Mouse (Mus musculus) embryonic facial prominence, embryonic 13.5 days (tissue): ENCODE data around the gene Cyp4f18. TPM values are rescaled to one million over a fixed set of nuclear protein-coding genes. Genes with fewer than 3 reads are reported as not detected.
"Not testable (repeated sequence)": the region's sequence is repeated elsewhere in the genome, so short reads cannot be mapped to it uniquely, and the experiment has no call there.

Experiments
- ATAC-seq: fragments of 200-750 bp; cut with Nextera tagmentation; 2 replicates; pipeline ENCODE4 v1.8.0; 2017; ENCODE audit warnings: low read depth; ENCODE audit not compliant: insufficient number of reproducible peaks, insufficient read depth, low FRiP score, low TSS enrichment
- H3K27ac ChIP-seq: fragments of 300-500 bp; sonication (generic); 2 replicates; pipeline ENCODE4 v1.5.1; 2015; ENCODE audit warnings: moderate library complexity, mild to moderate bottlenecking, inconsistent platforms
- H3K27me3 ChIP-seq: fragments of 300-500 bp; sonication (generic); 2 replicates; pipeline ENCODE4 v1.6.1; 2015; ENCODE audit warnings: mild to moderate bottlenecking, inconsistent platforms
- H3K36me3 ChIP-seq: fragments of 300-500 bp; sonication (generic); 2 replicates; pipeline ENCODE4 v1.6.1; 2015; ENCODE audit warnings: mild to moderate bottlenecking, inconsistent platforms
- H3K4me1 ChIP-seq: fragments of 300-500 bp; sonication (generic); 2 replicates; pipeline ENCODE4 v1.6.1; 2015; ENCODE audit warnings: inconsistent platforms
- H3K4me2 ChIP-seq: fragments of 300-500 bp; sonication (generic); 2 replicates; pipeline ENCODE4 v1.6.1; 2015; ENCODE audit warnings: moderate library complexity, mild to moderate bottlenecking, inconsistent platforms
- H3K4me3 ChIP-seq: fragments of 300-500 bp; sonication (generic); 2 replicates; pipeline ENCODE4 v1.5.1; 2015; ENCODE audit warnings: mild to moderate bottlenecking, inconsistent platforms
- H3K9ac ChIP-seq: fragments of 300-500 bp; sonication (generic); 2 replicates; pipeline ENCODE4 v1.6.1; 2015; ENCODE audit warnings: mild to moderate bottlenecking, inconsistent platforms
- H3K9me3 ChIP-seq: fragments of 300-500 bp; sonication (generic); 2 replicates; pipeline ENCODE4 v1.6.1; 2016; ENCODE audit warnings: inconsistent platforms
- WGBS: fragments of 180-500 bp; shearing (Covaris S2); methylation state at CpG from one replicate; pipeline ENCODE4 v1.1.7; 2015; ENCODE audit warnings: mixed read lengths; 5-methylcytosine and 5-hydroxymethylcytosine counted together
- polyA plus RNA-seq: library from polyadenylated mRNA; unstranded; fragments of >200 nt; fragmentation: Nextera tagmentation; extraction: Ambion mirVana; gene quantifications from 2 replicates; pipeline ENCODE4 v1.2.1, GENCODE M21; 2015

Cyp4f18 gene
- 0.34 and 0.56 TPM in 2 replicates for polyA plus RNA-seq

GRCm38 (mm10) chr8:72009473-72009872 is at the start of gene Cyp4f18:
Gene Cyp4f18, minus strand, starts transcription at chr8:72009626.
- no peak for ATAC-seq
- no peaks in the 10 kb centered on the region for H3K36me3 ChIP-seq
- no peaks in the 10 kb centered on the region for H3K27me3 ChIP-seq
- no peak within 1 kb of the TSS for H3K4me3 ChIP-seq
- no peak within 1 kb of the TSS for H3K27ac ChIP-seq
- H3K4me2 ChIP-seq = no peak within 1 kb of the TSS
- H3K9me3 ChIP-seq = no peaks in the 10 kb centered on the region; the same call in 1 of the 2 replicates
- no peaks in the 10 kb centered on the region for H3K4me1 ChIP-seq
- WGBS = 72% methylated on average over 3 of the region's 3 CpGs
- no peak within 1 kb of the TSS for H3K9ac ChIP-seq

GRCm38 (mm10) chr8:72057643-72058042 is 48.2 kb upstream of the Cyp4f18 start:
- H3K4me2 ChIP-seq, H3K9ac ChIP-seq, H3K4me3 ChIP-seq, H3K4me1 ChIP-seq, H3K9me3 ChIP-seq, ATAC-seq, H3K36me3 ChIP-seq, H3K27ac ChIP-seq, H3K27me3 ChIP-seq: not testable (repeated sequence)
- WGBS = 88% methylated on average over 3 of the region's 4 CpGs

DNA sequence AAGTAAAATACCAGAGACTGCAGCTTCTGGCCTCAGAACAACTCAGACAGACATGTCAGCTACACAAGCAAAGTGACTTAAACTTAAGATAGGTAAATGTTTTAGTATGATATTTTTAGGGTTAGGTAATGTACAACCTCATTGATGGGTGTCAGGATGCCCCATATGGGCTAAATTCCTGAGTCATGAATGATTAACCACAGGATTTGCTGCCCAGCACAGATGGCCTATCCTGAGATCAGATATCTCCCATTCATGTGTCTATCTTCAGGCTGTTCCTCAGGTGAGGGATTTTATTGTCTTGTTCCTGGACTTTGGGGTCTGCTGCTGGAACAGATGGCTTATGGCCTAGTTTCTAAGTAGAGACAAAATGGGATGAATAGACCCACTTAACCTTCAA is 45.2 kb upstream of the Cyp4f18 start:
- not testable (repeated sequence) for H3K27me3 ChIP-seq, H3K36me3 ChIP-seq, H3K4me2 ChIP-seq, ATAC-seq, H3K4me1 ChIP-seq, H3K9ac ChIP-seq, H3K27ac ChIP-seq, H3K9me3 ChIP-seq, H3K4me3 ChIP-seq

- H3K4me1 ChIP-seq = no peaks in the 10 kb centered on the region
- no peak for ATAC-seq
- H3K27me3 ChIP-seq = no peaks in the 10 kb centered on the region
- 85% methylated on average over 1 of the region's 1 CpGs for WGBS
- no peak overlapping the region for H3K4me3 ChIP-seq
- H3K9me3 ChIP-seq = no peaks in the 10 kb centered on the region
- no peak overlapping the region for H3K4me2 ChIP-seq
- H3K36me3 ChIP-seq = no peaks in the 10 kb centered on the region
- no peak overlapping the region for H3K9ac ChIP-seq
- H3K27ac ChIP-seq = no peak overlapping the region
Observed at GRCm38 (mm10) chr8:72042493-72042892, 33.1 kb upstream of the Cyp4f18 start.

DNA sequence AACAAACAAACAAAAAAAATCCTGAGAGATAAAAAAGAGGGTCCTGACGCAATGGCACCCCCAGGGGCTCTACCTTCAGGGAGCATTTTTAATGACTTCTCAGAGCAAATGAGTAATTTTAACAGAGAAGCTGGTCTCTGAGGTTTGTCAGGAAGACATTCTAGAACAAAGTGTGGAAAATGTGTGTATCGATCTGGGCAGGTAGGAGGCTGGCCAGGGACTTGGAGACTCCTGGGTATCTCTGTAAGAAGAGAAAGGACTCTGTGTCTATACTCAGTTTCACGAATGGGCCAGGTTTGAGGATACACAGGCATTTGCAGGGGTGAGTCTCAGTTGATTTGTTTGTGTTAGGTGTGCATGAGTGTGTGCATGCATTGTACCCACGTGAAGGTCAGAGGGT is 31.5 kb upstream of the Cyp4f18 start, which contains the start of gene Olfr372:
Olfr372 (plus strand) TSS at position 301 of the 400 bp plus-strand sequence.
- WGBS = 69% methylated on average over 4 of the region's 4 CpGs
- not testable (repeated sequence) for H3K36me3 ChIP-seq

GRCm38 (mm10) chr8:72032926-72033325 is 23.5 kb upstream of the Cyp4f18 start:
- H3K27ac ChIP-seq, H3K4me1 ChIP-seq, H3K4me3 ChIP-seq, H3K4me2 ChIP-seq, ATAC-seq, H3K9ac ChIP-seq, H3K36me3 ChIP-seq, H3K27me3 ChIP-seq, H3K9me3 ChIP-seq: not testable (repeated sequence)
- WGBS = 32% methylated on average over 4 of the region's 4 CpGs

More for the DNA sequence above, 31.5 kb upstream of the Cyp4f18 start, which contains the start of gene Olfr372:
- ATAC-seq, H3K27me3 ChIP-seq, H3K4me1 ChIP-seq, H3K4me3 ChIP-seq, H3K9me3 ChIP-seq, H3K4me2 ChIP-seq, H3K27ac ChIP-seq, H3K9ac ChIP-seq: not testable (repeated sequence)

DNA sequence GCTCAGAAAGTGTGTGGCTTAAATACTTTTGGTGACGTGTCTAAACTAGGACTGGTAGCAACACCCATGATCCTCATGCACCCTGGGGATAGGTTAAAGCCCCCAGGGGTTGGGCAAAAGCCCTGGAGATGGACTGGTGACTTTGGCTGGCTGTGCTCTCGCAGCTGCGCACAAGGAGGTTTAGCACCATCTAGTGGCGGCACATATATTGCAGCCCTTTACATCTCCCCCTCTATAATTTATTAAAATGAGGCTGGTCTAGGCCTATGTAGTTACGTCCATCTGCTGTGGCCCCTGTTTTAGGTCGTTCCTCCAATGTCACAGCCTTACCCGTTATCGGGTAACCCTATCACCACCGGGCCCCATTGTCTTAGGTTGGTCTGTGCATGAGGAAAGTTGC is 15.5 kb upstream of the Cyp4f18 start:
- not testable (repeated sequence) for H3K9ac ChIP-seq, ATAC-seq, H3K9me3 ChIP-seq, H3K36me3 ChIP-seq, H3K4me3 ChIP-seq, H3K27ac ChIP-seq, H3K27me3 ChIP-seq, H3K4me2 ChIP-seq, H3K4me1 ChIP-seq
- WGBS = 11% methylated on average over 5 of the region's 9 CpGs

GRCm38 (mm10) chr8:72019816-72020215 is 10.4 kb upstream of the Cyp4f18 start:
- H3K36me3 ChIP-seq = no peaks in the 10 kb centered on the region
- H3K9ac ChIP-seq = no peak overlapping the region
- no peaks in the 10 kb centered on the region for H3K4me1 ChIP-seq
- H3K4me2 ChIP-seq = no peak overlapping the region
- no peak overlapping the region for H3K4me3 ChIP-seq
- H3K9me3 ChIP-seq = no peaks in the 10 kb centered on the region
- no peaks in the 10 kb centered on the region for H3K27me3 ChIP-seq
- H3K27ac ChIP-seq = no peak overlapping the region
- ATAC-seq = no peak
- WGBS = 62% methylated on average over 2 of the region's 2 CpGs

DNA sequence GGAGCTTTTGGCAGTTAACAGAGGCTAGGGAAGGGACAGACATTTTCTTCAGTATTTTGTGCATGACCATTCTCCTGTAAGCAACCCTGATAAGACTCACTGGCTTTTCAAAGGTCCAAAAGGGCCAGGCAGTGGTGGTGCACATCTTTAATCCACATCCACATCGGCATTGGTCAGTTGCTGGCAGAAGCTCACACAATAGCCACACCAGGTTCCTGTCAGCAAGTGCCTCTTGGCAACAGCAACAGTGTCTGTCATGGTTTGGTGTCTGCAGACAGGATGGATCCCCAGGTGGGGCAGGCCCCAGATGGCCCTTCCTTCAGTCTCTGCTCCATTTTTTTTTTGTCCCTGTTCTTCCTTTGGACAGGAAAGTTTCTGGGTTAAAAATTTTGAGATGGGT is 9.6 kb upstream of the Cyp4f18 start:
- not testable (repeated sequence) for H3K27ac ChIP-seq, H3K4me3 ChIP-seq, H3K36me3 ChIP-seq, H3K9ac ChIP-seq, H3K27me3 ChIP-seq, ATAC-seq, H3K4me1 ChIP-seq, H3K9me3 ChIP-seq, H3K4me2 ChIP-seq
- 86% methylated on average over 1 of the region's 1 CpGs for WGBS

- ATAC-seq = no peak
- no peak overlapping the region for H3K27ac ChIP-seq
- no peaks in the 10 kb centered on the region for H3K36me3 ChIP-seq
- H3K4me2 ChIP-seq = no peak overlapping the region
- H3K9me3 ChIP-seq = no peaks in the 10 kb centered on the region
- H3K4me3 ChIP-seq = no peak overlapping the region
- H3K9ac ChIP-seq = no peak overlapping the region
- no peaks in the 10 kb centered on the region for H3K27me3 ChIP-seq
- H3K4me1 ChIP-seq = no peaks in the 10 kb centered on the region
- WGBS = 79% methylated on average over 2 of the region's 2 CpGs
Observed at GRCm38 (mm10) chr8:72018141-72018540, 8.7 kb upstream of the Cyp4f18 start.

DNA sequence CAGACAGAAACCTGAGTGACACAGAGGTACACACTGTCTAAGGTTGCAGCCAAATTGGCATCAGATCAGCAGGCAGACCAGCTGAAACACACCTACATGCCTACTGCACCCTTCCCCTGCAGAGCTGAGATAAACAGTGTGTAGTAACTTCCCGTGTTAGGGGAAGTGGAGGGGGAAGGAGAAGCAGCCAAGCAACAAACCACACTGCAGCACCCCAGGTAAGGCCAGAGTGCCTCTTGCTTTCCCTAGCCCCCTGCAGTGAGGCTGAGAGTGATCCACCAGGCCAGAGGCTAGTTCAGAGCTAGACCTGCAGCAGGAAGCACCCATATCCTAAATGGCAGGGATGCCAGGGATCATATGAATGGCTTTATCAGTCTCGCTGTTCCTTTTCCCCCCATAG is 7.9 kb upstream of the Cyp4f18 start:
- not testable (repeated sequence) for H3K4me2 ChIP-seq, H3K27ac ChIP-seq, H3K4me3 ChIP-seq, H3K27me3 ChIP-seq, H3K9me3 ChIP-seq, H3K36me3 ChIP-seq, H3K4me1 ChIP-seq, ATAC-seq, H3K9ac ChIP-seq
- WGBS = 70% methylated on average over 2 of the region's 2 CpGs

DNA sequence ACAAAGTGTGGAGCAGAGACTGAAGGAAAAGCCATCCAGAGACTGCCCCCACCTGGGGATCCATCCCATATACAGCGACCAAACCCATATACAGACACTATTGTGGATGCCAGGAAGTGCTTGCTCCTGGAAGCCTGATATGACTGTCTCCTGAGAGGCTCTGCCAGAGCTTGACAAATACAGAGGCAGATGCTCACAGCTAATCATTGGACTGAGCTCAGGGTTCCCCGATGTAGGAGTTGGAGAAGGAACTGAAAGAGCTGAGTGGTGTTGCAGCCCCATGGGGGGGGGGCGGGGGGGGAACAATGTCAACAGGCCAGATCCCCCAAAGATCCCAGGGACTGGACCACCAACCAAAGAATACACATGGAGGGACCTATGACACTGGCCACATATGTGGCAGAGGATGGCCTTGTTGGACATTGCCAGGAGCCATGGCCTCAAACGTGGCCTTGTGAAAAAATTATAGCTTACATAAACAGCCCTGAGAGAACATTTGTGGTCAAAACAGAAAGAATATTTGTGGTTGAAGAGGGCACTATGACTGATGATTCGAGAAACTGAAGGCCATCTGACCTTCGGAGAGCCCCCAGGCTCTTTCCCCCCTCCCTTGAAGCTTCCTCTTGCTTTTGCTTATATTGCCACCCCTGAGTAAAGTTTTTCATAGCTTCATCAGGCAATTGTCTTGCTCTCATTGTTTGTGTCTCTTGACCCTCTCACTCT is 4.2 kb upstream of the Cyp4f18 start:
- H3K27ac ChIP-seq, H3K4me3 ChIP-seq, H3K36me3 ChIP-seq, H3K9ac ChIP-seq, ATAC-seq, H3K4me2 ChIP-seq, H3K27me3 ChIP-seq, H3K9me3 ChIP-seq, H3K4me1 ChIP-seq: not testable (repeated sequence)
- 72% methylated on average over 6 of the region's 6 CpGs for WGBS
